Mouse (Mus musculus) small intestine, adult 10 weeks (tissue): ENCODE measurements around the gene Kctd17. TPM values are rescaled to one million over a fixed set of nuclear protein-coding genes. Genes with fewer than 3 reads are reported as not detected.

Source experiments
- polyA plus RNA-seq: library from polyadenylated mRNA; stranded (reverse); fragments of 350-450 nt; fragmentation: Illumina TruSeq; extraction: RNeasy Lipid Tissue Mini Kit (QIAGEN cat#74804); gene quantifications from one replicate; pipeline ENCODE4 v1.2.3, GENCODE M21; 2014; ENCODE audit warnings: low replicate concordance

The Kctd17 gene
- not detected for polyA plus RNA-seq

GRCm38 (mm10) chr15:78428391-78429138 lies at the start of gene Kctd17:
Kctd17 (plus strand) TSS chr15:78428564.

DNA sequence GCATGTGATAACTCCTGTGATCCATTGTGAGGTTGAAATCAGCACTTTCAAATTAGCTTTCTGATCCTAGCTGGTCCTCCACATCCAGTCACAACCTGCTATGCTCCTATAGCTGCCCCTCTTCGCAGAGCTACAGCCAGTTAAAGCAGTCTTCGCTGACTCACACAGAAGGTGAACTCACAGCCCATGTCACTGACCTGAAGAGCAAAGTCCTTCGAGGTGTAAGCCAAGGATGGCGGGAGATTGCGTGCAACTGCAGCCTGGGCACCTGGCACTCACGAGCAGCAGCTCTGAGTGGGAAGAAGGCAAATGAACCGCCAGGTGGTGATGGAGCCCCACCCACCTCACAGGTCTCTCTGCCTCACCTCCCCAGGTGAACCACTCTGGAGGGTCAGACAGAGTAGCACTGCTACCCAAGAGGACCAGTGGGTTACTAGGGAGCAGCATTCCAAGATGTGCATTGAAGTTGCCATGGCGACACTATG lies 32.8 kb upstream of the Kctd17 start, which contains the start of gene Tex33:
Tex33 (minus strand) TSS at position 435 of the 485 bp plus-strand sequence.

DNA sequence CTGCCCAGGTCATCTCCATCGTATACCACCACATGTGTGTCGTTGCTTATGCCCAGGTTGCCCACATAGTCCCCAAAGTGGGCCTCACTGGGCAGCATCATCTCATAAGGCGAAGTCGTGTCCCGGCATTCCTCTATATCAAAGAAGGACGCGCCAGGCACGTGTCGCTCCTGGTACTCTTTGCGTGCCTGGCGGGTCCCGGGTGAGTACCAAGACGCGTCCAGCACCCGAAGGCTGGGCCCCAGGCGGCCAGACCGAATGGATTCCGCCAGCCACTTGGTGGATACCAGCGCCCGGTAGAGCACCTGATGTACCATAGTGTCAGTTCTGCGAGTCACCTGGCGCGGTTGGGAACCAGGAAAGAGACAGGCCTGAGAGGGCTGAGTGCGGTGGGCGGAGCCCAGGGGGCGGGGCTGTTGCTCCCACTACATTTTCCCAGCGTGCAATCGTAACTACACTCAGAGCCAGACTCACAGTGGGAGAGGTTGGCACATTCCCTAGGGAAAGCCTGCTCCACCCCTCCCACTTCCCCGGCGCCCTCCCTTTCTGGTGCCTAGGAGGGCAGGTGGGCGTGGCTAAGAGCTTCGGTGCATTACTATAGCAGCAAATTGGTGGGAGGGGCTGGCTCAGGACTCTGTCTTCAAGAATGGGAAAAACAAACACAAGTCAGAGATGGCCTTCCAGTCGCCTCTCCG lies 22.7 kb upstream of the Kctd17 start, which contains the start of gene Tst:
Tst (minus strand) TSS at position 391 of the 695 bp plus-strand sequence.

DNA sequence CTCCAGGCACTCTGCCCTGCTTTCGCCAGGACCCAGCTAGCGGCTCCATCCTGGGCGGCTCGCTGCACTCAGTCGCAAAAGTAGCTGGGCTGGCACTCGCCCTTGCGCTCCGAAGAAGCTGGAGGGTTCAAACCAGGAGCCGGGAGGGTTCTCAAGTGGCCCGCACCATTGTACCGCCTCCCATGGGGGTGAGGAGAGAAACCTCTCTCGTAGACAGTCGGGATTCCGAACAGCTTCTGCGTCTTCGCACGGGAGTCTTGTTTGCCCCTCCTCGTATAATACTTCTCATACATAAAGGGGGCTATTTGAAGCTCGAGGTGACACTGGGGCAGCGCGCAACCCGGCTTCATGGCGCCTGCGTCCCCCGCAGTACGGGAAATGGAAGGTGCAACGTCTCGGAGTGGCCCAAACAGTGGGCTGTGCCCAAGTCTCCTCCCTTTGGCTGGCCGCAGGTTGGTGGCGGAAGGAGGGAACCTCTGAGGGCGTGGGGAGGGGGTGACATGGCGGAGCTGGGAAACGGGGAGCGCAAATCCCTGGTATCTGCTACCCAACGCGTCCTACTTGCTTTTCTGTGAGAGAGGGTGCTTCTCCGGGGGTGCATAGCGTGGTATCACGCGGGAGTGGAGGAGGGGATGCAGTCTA lies 21.9 kb upstream of the Kctd17 start, which contains the start of gene Mpst:
Mpst (plus strand) TSS at position 124 of the 642 bp plus-strand sequence.

DNA sequence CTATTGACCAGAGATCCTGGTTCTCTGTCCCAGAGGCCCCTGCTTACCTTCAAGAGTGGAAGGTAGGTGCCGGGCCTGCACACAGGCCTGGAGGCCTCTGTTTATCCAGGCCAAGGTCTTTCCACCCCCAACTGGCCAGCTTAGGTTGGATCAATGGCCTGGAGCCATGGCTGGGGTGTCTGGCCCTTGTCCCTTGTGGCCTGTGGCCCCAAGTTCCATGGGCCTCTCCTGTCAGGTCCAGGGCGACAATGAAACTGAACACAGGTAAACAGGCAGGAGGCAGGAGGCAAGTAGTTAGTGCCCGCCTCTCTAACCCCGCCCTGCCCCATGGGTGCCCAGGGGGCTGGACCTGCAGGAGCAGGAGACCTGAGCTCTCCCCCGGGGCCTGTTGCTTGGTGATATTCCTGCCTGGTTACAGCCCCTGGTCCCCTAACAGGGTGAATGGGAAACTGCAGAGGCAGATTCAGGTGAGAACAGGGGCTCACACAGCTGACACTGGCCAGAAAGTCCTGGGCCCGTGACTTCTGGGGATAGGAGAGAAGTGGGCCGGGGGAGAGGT lies 40.1 kb downstream of the Kctd17 start, which contains the start of gene Tmprss6:
Tmprss6 (minus strand) TSS at position 256 of the 559 bp plus-strand sequence.

Other genes starting within 250 kb of the Kctd17 start
- not detected for gene Pvalb, start 222.2 kb upstream of the Kctd17 start, polyA plus RNA-seq
- gene Ncf4, start 183.8 kb upstream of the Kctd17 start, polyA plus RNA-seq: 0.48 TPM
- gene Csf2rb2, start 122.8 kb upstream of the Kctd17 start, polyA plus RNA-seq: 1.2 TPM
- 2.9 TPM for gene Csf2rb, start 102.8 kb upstream of the Kctd17 start, polyA plus RNA-seq
- not detected for gene Tex33, start 32.7 kb upstream of the Kctd17 start, polyA plus RNA-seq
- gene Tst, start 22.7 kb upstream of the Kctd17 start, polyA plus RNA-seq: 0.33 TPM
- gene Mpst, start 22.1 kb upstream of the Kctd17 start, polyA plus RNA-seq: not detected
- not detected for gene Tmprss6, start 40.1 kb downstream of the Kctd17 start, polyA plus RNA-seq
- 0.93 TPM for gene Il2rb, start 66.7 kb downstream of the Kctd17 start, polyA plus RNA-seq
- 0.93 TPM for gene C1qtnf6, start 102.9 kb downstream of the Kctd17 start, polyA plus RNA-seq
- not detected for gene Sstr3, start 116.1 kb downstream of the Kctd17 start, polyA plus RNA-seq
- 1.7 TPM for gene Rac2, start 144.2 kb downstream of the Kctd17 start, polyA plus RNA-seq
- 1.2 TPM for gene Cyth4, start 168.5 kb downstream of the Kctd17 start, polyA plus RNA-seq